ENCODE assay signal across 18 mouse cellular contexts in genomic region chr5:99632649-99633310, GRCm38 (mm10).
DNase-seq lines count a peak whose midpoint lies in the region; ATAC-seq lines count a peak whose summit lies in the region.
"Had no signal": no experiment of that assay in that cellular context is flagged by ENCODE, and none has a peak within 500 bp of the region (broad histone marks: within the 10 kb centered on the region; RNA-seq: fewer than 3 reads in every experiment).

No protein-coding gene starts in this region.

- no peak overlapping the region for H3K4me3 ChIP-seq in embryonic facial prominence, embryonic 10.5 days
- H3K4me3 ChIP-seq: erythroblast, embryonic 14.5 days; forebrain, embryonic 15.5 days; limb, embryonic 10.5 days; midbrain, embryonic 12.5 days; neural tube, embryonic 13.5 days had no signal

- peak; percentile 19 for DNase-seq in testis, postnatal 14 days (ENCODE audit: low spot score)
- no peak for DNase-seq in testis, postnatal 10 days (ENCODE audit: low spot score)
- DNase-seq in liver: peak; percentile 70
- no peak for DNase-seq in spleen, postnatal 14 days (ENCODE audit: low spot score in 2 of 2)
- no peak for DNase-seq in cerebellum, postnatal 4 days (ENCODE audit: low spot score in 2 of 2)
- DNase-seq in embryonic facial prominence, embryonic 10.5 days (ENCODE audit: low spot score): no peak
- DNase-seq: cerebellum, adult 11 months; cerebellum, postnatal 25 days; layer of hippocampus, postnatal 36 days; lung, embryonic 14.5 days; lung, postnatal 4 days; thymus, adult 2 months had no signal

- no peaks in the 10 kb centered on the region for H3K9me3 ChIP-seq in embryonic facial prominence, embryonic 10.5 days
- H3K9me3 ChIP-seq: forebrain, embryonic 15.5 days; limb, embryonic 10.5 days; midbrain, embryonic 12.5 days; neural tube, embryonic 13.5 days had no signal

- ATAC-seq in megakaryocyte progenitor cell, adult 5-6 weeks (replicated peaks; ENCODE audit: poor library complexity): peak; percentile 64
- ATAC-seq: forebrain, embryonic 15.5 days had no signal

- H3K27ac ChIP-seq in embryonic facial prominence, embryonic 10.5 days (replicated peaks): no peak overlapping the region
- H3K27ac ChIP-seq: forebrain, embryonic 15.5 days; limb, embryonic 10.5 days; midbrain, embryonic 12.5 days; neural tube, embryonic 13.5 days had no signal

- H3K36me3 ChIP-seq in embryonic facial prominence, embryonic 10.5 days (replicated peaks): no peaks in the 10 kb centered on the region
- H3K36me3 ChIP-seq: forebrain, embryonic 15.5 days; limb, embryonic 10.5 days; midbrain, embryonic 12.5 days; neural tube, embryonic 13.5 days had no signal

- H3K27me3 ChIP-seq in embryonic facial prominence, embryonic 10.5 days (replicated peaks; ENCODE audit: low read depth, poor library complexity, severe bottlenecking): no peaks in the 10 kb centered on the region
- H3K27me3 ChIP-seq: forebrain, embryonic 15.5 days; midbrain, embryonic 12.5 days; neural tube, embryonic 13.5 days had no signal

- 85% methylated on average over 11 of the region's 11 CpGs for WGBS in embryonic facial prominence, embryonic 10.5 days

- peaks cover 20% of the 10 kb centered on the region for H3K4me1 ChIP-seq in embryonic facial prominence, embryonic 10.5 days
- H3K4me1 ChIP-seq: forebrain, embryonic 15.5 days had no signal

Comparison
In these comparisons a context has a peak if more than half of its experiments do, and no peak if none do; other contexts are left out.
1. DNase-seq: peak in testis, postnatal 14 days (single experiment) and liver (single experiment); none in testis, postnatal 10 days (single experiment), spleen, postnatal 14 days (0 of 2), cerebellum, postnatal 4 days (0 of 2) and embryonic facial prominence, embryonic 10.5 days (single experiment).